Mouse (Mus musculus): ENCODE results near the gene Faim2. TPM values are rescaled to one million over a fixed set of nuclear protein-coding genes. Genes with fewer than 3 reads are reported as not detected.

Faim2 gene
- polyA plus RNA-seq, 1 experiment from 2014 or later, result not detected

- no peak for ATAC-seq (ENCODE audit: low FRiP score, low TSS enrichment)
- Histone ChIP-seq H3K4me3 (ENCODE audit: low read length) (no peak overlapping the region), H3K27me3 (ENCODE audit: control insufficient read depth, insufficient read depth, low read length) (no peaks in the 10 kb centered on the region; the same call in none of the 2 replicates), H3K4me1 (ENCODE audit: control insufficient read depth, insufficient read depth, low read length) (0 out of 2 replicates have a peak, but pooled peaks cover 9% of the 10 kb centered on the region), H3K36me3 (ENCODE audit: control insufficient read depth, insufficient read depth, low read length) (no peaks in the 10 kb centered on the region), H3K27ac (ENCODE audit: low read depth, low read length) (no peak overlapping the region), H3K4me2 (replicated peaks; ENCODE audit: low read depth, low read length) (no peak overlapping the region), H3K9me3 (ENCODE audit: control insufficient read depth, low read length) (no peaks in the 10 kb centered on the region), H3K9ac (ENCODE audit: low read depth, low read length) (no peak overlapping the region)
- WGBS, result 63% methylated on average over 7 of the region's 7 CpGs
These were observed 10.2 kb downstream of the Faim2 start for GRCm38 (mm10) chr15:99517715-99518114.

GRCm38 (mm10) chr15:99516715-99517114, 11.2 kb downstream of the Faim2 start:
- Histone ChIP-seq H3K36me3 (ENCODE audit: control insufficient read depth, insufficient read depth, low read length) (no peaks in the 10 kb centered on the region), H3K27ac (ENCODE audit: low read depth, low read length) (no peak overlapping the region), H3K4me2 (replicated peaks; ENCODE audit: low read depth, low read length) (no peak overlapping the region), H3K27me3 (ENCODE audit: control insufficient read depth, insufficient read depth, low read length) (no peaks in the 10 kb centered on the region; the same call in none of the 2 replicates), H3K9me3 (ENCODE audit: control insufficient read depth, low read length) (no peaks in the 10 kb centered on the region), H3K9ac (ENCODE audit: low read depth, low read length) (no peak overlapping the region), H3K4me1 (ENCODE audit: control insufficient read depth, insufficient read depth, low read length) (0 out of 2 replicates have a peak, but pooled peaks cover 9% of the 10 kb centered on the region), H3K4me3 (ENCODE audit: low read length) (no peak overlapping the region)
- no peak for ATAC-seq (ENCODE audit: low FRiP score, low TSS enrichment)
- WGBS, result 26% methylated on average over 8 of the region's 8 CpGs

GRCm38 (mm10) chr15:99511797-99512525, 16.0 kb downstream of the Faim2 start:
- Histone ChIP-seq H3K9me3 (ENCODE audit: control insufficient read depth, low read length) (no peaks in the 10 kb centered on the region), H3K9ac (ENCODE audit: low read depth, low read length) (no peak overlapping the region), H3K27ac (ENCODE audit: low read depth, low read length) (no peak overlapping the region), H3K36me3 (ENCODE audit: control insufficient read depth, insufficient read depth, low read length) (no peaks in the 10 kb centered on the region), H3K27me3 (ENCODE audit: control insufficient read depth, insufficient read depth, low read length) (no peaks in the 10 kb centered on the region; the same call in 1 of the 2 replicates), H3K4me3 (ENCODE audit: low read length) (no peak overlapping the region), H3K4me1 (ENCODE audit: control insufficient read depth, insufficient read depth, low read length) (0 out of 2 replicates have a peak, but pooled peaks cover 9% of the 10 kb centered on the region), H3K4me2 (replicated peaks; ENCODE audit: low read depth, low read length) (no peak overlapping the region)
- whole genome bisulfite sequencing, result 79% methylated on average over 15 of the region's 15 CpGs
- ATAC-seq (ENCODE audit: low FRiP score, low TSS enrichment), result no peak

- no peak overlapping the region for H3K4me2 ChIP-seq (replicated peaks; ENCODE audit: low read depth, low read length)
- no peak overlapping the region for H3K27ac ChIP-seq (ENCODE audit: low read depth, low read length)
- ATAC-seq (ENCODE audit: low FRiP score, low TSS enrichment), result no peak
- H3K36me3 ChIP-seq (ENCODE audit: control insufficient read depth, insufficient read depth, low read length), result no peaks in the 10 kb centered on the region
- H3K9ac ChIP-seq (ENCODE audit: low read depth, low read length), result no peak overlapping the region
- H3K9me3 ChIP-seq (ENCODE audit: control insufficient read depth, low read length), result no peaks in the 10 kb centered on the region
- 82% methylated on average over 3 of the region's 3 CpGs for WGBS
- H3K4me1 ChIP-seq (ENCODE audit: control insufficient read depth, insufficient read depth, low read length), result peaks cover 12% of the 10 kb centered on the region
- no peak overlapping the region for H3K4me3 ChIP-seq (ENCODE audit: low read length)
- no peaks in the 10 kb centered on the region; the same call in 1 of the 2 replicates for H3K27me3 ChIP-seq (ENCODE audit: control insufficient read depth, insufficient read depth, low read length)
These were observed 17.3 kb downstream of the Faim2 start for GRCm38 (mm10) chr15:99510621-99511020.

- no peak overlapping the region for H3K4me2 ChIP-seq (replicated peaks; ENCODE audit: low read depth, low read length)
- no peaks in the 10 kb centered on the region for H3K36me3 ChIP-seq (ENCODE audit: control insufficient read depth, insufficient read depth, low read length)
- ATAC-seq (ENCODE audit: low FRiP score, low TSS enrichment), result no peak
- no peak overlapping the region for H3K4me3 ChIP-seq (ENCODE audit: low read length)
- no peaks in the 10 kb centered on the region for H3K9me3 ChIP-seq (ENCODE audit: control insufficient read depth, low read length)
- no peak overlapping the region for H3K27ac ChIP-seq (ENCODE audit: low read depth, low read length)
- H3K4me1 ChIP-seq (ENCODE audit: control insufficient read depth, insufficient read depth, low read length), result peaks cover 20% of the 10 kb centered on the region
- H3K27me3 ChIP-seq (ENCODE audit: control insufficient read depth, insufficient read depth, low read length), result no peaks in the 10 kb centered on the region
- H3K9ac ChIP-seq (ENCODE audit: low read depth, low read length), result no peak overlapping the region
- WGBS, result 82% methylated on average over 7 of the region's 7 CpGs
These were observed 18.1 kb downstream of the Faim2 start for GRCm38 (mm10) chr15:99509840-99510239.

- WGBS, result 63% methylated on average over 15 of the region's 15 CpGs
- no peaks in the 10 kb centered on the region for H3K27me3 ChIP-seq (ENCODE audit: control insufficient read depth, insufficient read depth, low read length)
- no peaks in the 10 kb centered on the region for H3K9me3 ChIP-seq (ENCODE audit: control insufficient read depth, low read length)
- no peaks in the 10 kb centered on the region for H3K36me3 ChIP-seq (ENCODE audit: control insufficient read depth, insufficient read depth, low read length)
- no peak overlapping the region for H3K27ac ChIP-seq (ENCODE audit: low read depth, low read length)
- H3K4me3 ChIP-seq (ENCODE audit: low read length), result no peak overlapping the region
- no peak for ATAC-seq (ENCODE audit: low FRiP score, low TSS enrichment)
- H3K9ac ChIP-seq (ENCODE audit: low read depth, low read length), result peak overlapping the region; percentile 37; the same call in 1 of the 2 replicates
- peaks cover 48% of the 10 kb centered on the region for H3K4me1 ChIP-seq (ENCODE audit: control insufficient read depth, insufficient read depth, low read length)
- no peak overlapping the region for H3K4me2 ChIP-seq (replicated peaks; ENCODE audit: low read depth, low read length)
These were observed 22.5 kb downstream of the Faim2 start for GRCm38 (mm10) chr15:99505324-99506095.

- Histone ChIP-seq H3K27me3 (ENCODE audit: control insufficient read depth, insufficient read depth, low read length) (no peaks in the 10 kb centered on the region), H3K4me1 (ENCODE audit: control insufficient read depth, insufficient read depth, low read length) (peaks cover 63% of the 10 kb centered on the region), H3K4me2 (replicated peaks; ENCODE audit: low read depth, low read length) (no peak overlapping the region), H3K4me3 (ENCODE audit: low read length) (no peak overlapping the region), H3K9me3 (ENCODE audit: control insufficient read depth, low read length) (no peaks in the 10 kb centered on the region), H3K27ac (ENCODE audit: low read depth, low read length) (peak overlapping the region; percentile 65), H3K36me3 (ENCODE audit: control insufficient read depth, insufficient read depth, low read length) (no peaks in the 10 kb centered on the region), H3K9ac (ENCODE audit: low read depth, low read length) (no peak overlapping the region)
- 52% methylated on average over 5 of the region's 5 CpGs for WGBS
- no peak for ATAC-seq (ENCODE audit: low FRiP score, low TSS enrichment)
These were observed 24.7 kb downstream of the Faim2 start for GRCm38 (mm10) chr15:99503256-99503655.

- 19% methylated on average over 12 of the region's 12 CpGs for WGBS
- Histone ChIP-seq H3K9ac (ENCODE audit: low read depth, low read length) (0 out of 2 replicates have a peak overlapping the region, but pooled peaks have one; percentile 4), H3K4me3 (ENCODE audit: low read length) (no peak overlapping the region), H3K27ac (ENCODE audit: low read depth, low read length) (peak overlapping the region; percentile 65), H3K4me2 (replicated peaks; ENCODE audit: low read depth, low read length) (no peak overlapping the region), H3K27me3 (ENCODE audit: control insufficient read depth, insufficient read depth, low read length) (no peaks in the 10 kb centered on the region), H3K4me1 (ENCODE audit: control insufficient read depth, insufficient read depth, low read length) (peaks cover 72% of the 10 kb centered on the region), H3K36me3 (ENCODE audit: control insufficient read depth, insufficient read depth, low read length) (no peaks in the 10 kb centered on the region), H3K9me3 (ENCODE audit: control insufficient read depth, low read length) (no peaks in the 10 kb centered on the region)
- peak; percentile 56 for ATAC-seq (ENCODE audit: low FRiP score, low TSS enrichment)
These were observed 25.6 kb downstream of the Faim2 start for GRCm38 (mm10) chr15:99502311-99502831.

Measured in kidney, embryonic 14.5 days (tissue).